13 mouse cellular contexts compared by ENCODE assay signal in the genomic region with DNA sequence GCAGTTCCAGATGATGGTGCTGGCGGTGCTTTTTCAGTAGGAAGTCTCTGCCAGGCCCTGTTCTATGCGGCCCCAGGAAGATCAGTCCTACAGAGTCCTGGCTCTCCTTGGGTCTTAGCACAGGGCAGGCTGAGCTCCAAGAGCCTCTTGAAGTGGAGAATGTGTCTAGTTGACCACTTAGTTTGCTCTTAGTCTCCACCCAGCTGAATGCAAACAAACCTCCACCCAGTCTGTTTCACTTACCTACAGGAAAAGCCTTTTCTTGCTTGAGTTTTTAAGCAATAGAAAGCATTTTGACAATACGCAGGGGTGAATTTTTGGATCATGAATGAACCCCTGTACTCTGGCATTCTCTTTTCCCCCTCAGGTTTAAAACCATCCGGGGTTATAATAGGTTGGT. TPM values are rescaled to one million over a fixed set of nuclear protein-coding genes. Genes with fewer than 3 reads are reported as not detected.
DNase-seq lines count a peak whose midpoint lies in the region; ATAC-seq and TF ChIP-seq lines count a peak whose summit lies in the region.
"Had no signal": no experiment of that assay in that cellular context is flagged by ENCODE, and none has a peak within 500 bp of the region (broad histone marks: within the 10 kb centered on the region; RNA-seq: fewer than 3 reads in every experiment).

No protein-coding gene starts in this region.

- 0 out of 2 replicates have a peak, but pooled peaks cover 4% of the 10 kb centered on the region for H3K79me2 ChIP-seq in heart, adult 2 months (replicated peaks; ENCODE audit: control insufficient read depth, insufficient read depth, low read length)

- H3K9ac ChIP-seq in heart, embryonic 12.5 days: peak overlapping the region; percentile 39; the same call in 1 of the 2 replicates
- no peak overlapping the region for H3K9ac ChIP-seq in heart, adult 2 months (ENCODE audit: low read depth, low read length)
- H3K9ac ChIP-seq in liver, postnatal 0 days (replicated peaks): peak overlapping the region; percentile 67
- H3K9ac ChIP-seq: hindbrain, embryonic 15.5 days had no signal

- 52% methylated on average over 4 of the region's 4 CpGs for WGBS in heart, embryonic 12.5 days
- 60% methylated on average over 4 of the region's 4 CpGs for WGBS in heart, adult 2 months
- WGBS in bone marrow, adult 2 months: 70% methylated on average over 4 of the region's 4 CpGs
- 46% methylated on average over 4 of the region's 4 CpGs for WGBS in liver, postnatal 0 days (ENCODE audit: insufficient replicate concordance)
- 91% methylated on average over 4 of the region's 4 CpGs for WGBS in thymus, adult 2 months

- no peak for ATAC-seq in heart, embryonic 12.5 days (ENCODE audit: insufficient number of reproducible peaks, low FRiP score)
- no peak for ATAC-seq in liver, postnatal 0 days

- no peak for DNase-seq in heart, adult 2 months
- no peak for DNase-seq in liver, postnatal 0 days
- peak; percentile 43 to 63 for DNase-seq in lung, postnatal 4 days
- no peak for DNase-seq in urinary bladder, adult 18-20 months (ENCODE audit: low spot score in 2 of 2)
- no peak for DNase-seq in thymus, adult 2 months
- DNase-seq: cerebellum, adult 9-11 months; kidney, adult 9 months had no signal

- H3K27me3 ChIP-seq in heart, embryonic 12.5 days (replicated peaks): no peaks in the 10 kb centered on the region
- no peaks in the 10 kb centered on the region for H3K27me3 ChIP-seq in heart, adult 2 months (ENCODE audit: control insufficient read depth, insufficient read depth, low read length)
- H3K27me3 ChIP-seq in liver, postnatal 0 days (ENCODE audit: insufficient read depth, low read length): no peaks in the 10 kb centered on the region
- H3K27me3 ChIP-seq in thymus, adult 2 months (ENCODE audit: control insufficient read depth, insufficient read depth, low read length): no peaks in the 10 kb centered on the region
- H3K27me3 ChIP-seq: hindbrain, embryonic 15.5 days had no signal

- H3K4me1 ChIP-seq in heart, embryonic 12.5 days (replicated peaks): peaks cover 56% of the 10 kb centered on the region
- peaks cover 1% of the 10 kb centered on the region; the same call in 1 of the 2 replicates for H3K4me1 ChIP-seq in heart, adult 2 months (ENCODE audit: control insufficient read depth, insufficient read depth, low read length)
- H3K4me1 ChIP-seq in bone marrow, adult 2 months (ENCODE audit: control insufficient read depth, insufficient read depth, low read length): peaks cover 3% of the 10 kb centered on the region; the same call in 1 of the 2 replicates
- peaks cover 70% of the 10 kb centered on the region for H3K4me1 ChIP-seq in liver, postnatal 0 days (ENCODE audit: insufficient read depth)
- peaks cover 10% of the 10 kb centered on the region for H3K4me1 ChIP-seq in thymus, adult 2 months (replicated peaks; ENCODE audit: control insufficient read depth, insufficient read depth, low read length)

- H3K36me3 ChIP-seq in heart, embryonic 12.5 days: peaks cover 7% of the 10 kb centered on the region; the same call in 1 of the 2 replicates
- no peaks in the 10 kb centered on the region for H3K36me3 ChIP-seq in heart, adult 2 months (ENCODE audit: control insufficient read depth, insufficient read depth, low read length)
- peaks cover 24% of the 10 kb centered on the region for H3K36me3 ChIP-seq in liver, postnatal 0 days (replicated peaks; ENCODE audit: insufficient read depth, low read length)
- H3K36me3 ChIP-seq in thymus, adult 2 months (ENCODE audit: control insufficient read depth, insufficient read depth, low read length): no peaks in the 10 kb centered on the region
- H3K36me3 ChIP-seq: hindbrain, embryonic 15.5 days had no signal

- H3K9me3 ChIP-seq in heart, embryonic 12.5 days (replicated peaks): peaks cover 4% of the 10 kb centered on the region; the same call in 1 of the 2 replicates
- H3K9me3 ChIP-seq in liver, postnatal 0 days (ENCODE audit: low read length): no peaks in the 10 kb centered on the region
- H3K9me3 ChIP-seq: hindbrain, embryonic 15.5 days; megakaryocyte, embryonic 14.5 days had no signal

- peak overlapping the region; percentile 10 for H3K4me3 ChIP-seq in heart, embryonic 12.5 days
- H3K4me3 ChIP-seq in heart, adult 2 months: no peak overlapping the region
- no peak overlapping the region for H3K4me3 ChIP-seq in bone marrow, adult 2 months (replicated peaks; ENCODE audit: control insufficient read depth, low read depth, low read length)
- peak overlapping the region; percentile 44 for H3K4me3 ChIP-seq in liver, postnatal 0 days (ENCODE audit: low read depth, low read length)
- H3K4me3 ChIP-seq in thymus, adult 2 months (ENCODE audit: control insufficient read depth, insufficient read depth, low read length): no peak overlapping the region
- H3K4me3 ChIP-seq: hindbrain, embryonic 15.5 days; layer of hippocampus, adult 2 months; myocyte had no signal

- TF ChIP-seq POLR2A in heart, adult 2 months (IDR thresholded peaks at IDR 0.05; ENCODE audit: insufficient read depth, low read depth, low read length): no peak
- no peak for TF ChIP-seq POLR2A in bone marrow, adult 2 months (IDR thresholded peaks at IDR 0.05; ENCODE audit: borderline replicate concordance, control insufficient read depth, low read depth, low read length)
- TF ChIP-seq POLR2A in thymus, adult 2 months (IDR thresholded peaks at IDR 0.05; ENCODE audit: control insufficient read depth, extremely low read depth, insufficient read depth, low read length, poor library complexity): no peak

- no peak for TF ChIP-seq EP300 in heart, adult 2 months (IDR thresholded peaks at IDR 0.05; ENCODE audit: insufficient read depth, low read depth, low read length)
- TF ChIP-seq EP300 in liver, postnatal 0 days (IDR thresholded peaks at IDR 0.05; ENCODE audit: low read depth): no peak

- intact Hi-C loops in heart, adult 2 months (cut with DNase I): no loop called here

- peak overlapping the region; percentile 42 for H3K4me2 ChIP-seq in heart, embryonic 12.5 days
- peak overlapping the region; percentile 83 for H3K4me2 ChIP-seq in liver, postnatal 0 days (ENCODE audit: low read depth, low read length)
- H3K4me2 ChIP-seq: hindbrain, embryonic 15.5 days had no signal

- no peak for TF ChIP-seq CTCF in heart, adult 2 months (IDR thresholded peaks at IDR 0.05)
- no peak for TF ChIP-seq CTCF in bone marrow, adult 2 months (IDR thresholded peaks at IDR 0.05; ENCODE audit: control insufficient read depth, insufficient read depth, low read length)
- no peak for TF ChIP-seq CTCF in liver, postnatal 0 days (IDR thresholded peaks at IDR 0.05; ENCODE audit: low read depth)
- TF ChIP-seq CTCF in thymus, adult 2 months (IDR thresholded peaks at IDR 0.05; ENCODE audit: borderline replicate concordance, control insufficient read depth, extremely low read depth, insufficient read depth, low read length, poor library complexity): no peak

- H3K27ac ChIP-seq in heart, embryonic 12.5 days (ENCODE audit: poor library complexity, severe bottlenecking): peak overlapping the region; percentile 36
- no peak overlapping the region for H3K27ac ChIP-seq in heart, adult 2 months
- peak overlapping the region; percentile 84 for H3K27ac ChIP-seq in bone marrow, adult 2 months (ENCODE audit: control insufficient read depth, insufficient read depth, low read depth, low read length, poor library complexity)
- H3K27ac ChIP-seq in liver, postnatal 0 days (ENCODE audit: low read depth): peak overlapping the region; percentile 97
- no peak overlapping the region for H3K27ac ChIP-seq in thymus, adult 2 months (ENCODE audit: control insufficient read depth, insufficient read depth, low read length)
- H3K27ac ChIP-seq: hindbrain, embryonic 15.5 days had no signal

RNA-seq across cellular contexts. Expression of a gene that starts 4.0 kb away (rescaled TPM):
- 68.1 and 68.8 TPM in 2 replicates for polyA plus RNA-seq in heart, embryonic 12.5 days (2016; fragmentation: Nextera tagmentation; extraction: Ambion mirVana)
- 10 to 100 TPM; 67.6 to 78.4 TPM for total RNA-seq in heart, adult 2 months (2021)
- polyA plus RNA-seq in heart, adult 2 months (2012; rRNA removed): 39.7 and 50.8 TPM in 2 replicates
- 165 and 203 TPM in 2 replicates for polyA plus RNA-seq in bone marrow, adult 2 months (2011; ENCODE audit: insufficient read depth, insufficient read length, low replicate concordance, missing spikeins)
- polyA plus RNA-seq in liver, postnatal 0 days (2015; fragmentation: Nextera tagmentation; extraction: Ambion mirVana): 175 and 212 TPM in 2 replicates
- 4.4 and 5.3 TPM in 2 replicates for polyA plus RNA-seq in thymus, adult 2 months (2012; rRNA removed)

Comparison
In these comparisons a context has a peak if more than half of its experiments do, and no peak if none do; other contexts are left out.
1. H3K27ac ChIP-seq: peak in heart, embryonic 12.5 days (single experiment), bone marrow, adult 2 months (single experiment) and liver, postnatal 0 days (single experiment); none in heart, adult 2 months (single experiment) and thymus, adult 2 months (single experiment).
2. H3K4me3 ChIP-seq: peak in heart, embryonic 12.5 days (single experiment) and liver, postnatal 0 days (single experiment); none in heart, adult 2 months (single experiment), bone marrow, adult 2 months (single experiment) and thymus, adult 2 months (single experiment).
3. DNase-seq: peak in lung, postnatal 4 days (2 of 2); none in heart, adult 2 months (0 of 2), liver, postnatal 0 days (single experiment), urinary bladder, adult 18-20 months (0 of 2) and thymus, adult 2 months (single experiment).